Mouse (Mus musculus) urinary bladder, postnatal 14 days (tissue): ENCODE results near the gene Ceacam2.
"Not testable (repeated sequence)": the region's sequence is repeated elsewhere in the genome, so short reads cannot be mapped to it uniquely, and the experiment has no call there.

Source experiments
- DNase-seq: peaks from one replicate; pipeline ENCODE4 v3.0.0; 2021; ENCODE audit warnings: low spot score

The Ceacam2 gene

GRCm38 (mm10) chr7:25539376-25539907 is at the start of gene Ceacam2:
Gene Ceacam2 (minus strand): TSS chr7:25539857.
- not testable (repeated sequence) for DNase-seq

- no peak for DNase-seq
Observed at GRCm38 (mm10) chr7:25585351-25586204, 45.9 kb upstream of the Ceacam2 start.

GRCm38 (mm10) chr7:25584651-25585050 is 45.0 kb upstream of the Ceacam2 start:
- no peak for DNase-seq

GRCm38 (mm10) chr7:25582301-25582810 is 42.7 kb upstream of the Ceacam2 start:
- DNase-seq, result no peak

GRCm38 (mm10) chr7:25579441-25579840 is 39.8 kb upstream of the Ceacam2 start:
- no peak for DNase-seq

GRCm38 (mm10) chr7:25576793-25577437 is 37.3 kb upstream of the Ceacam2 start:
- DNase-seq, result not testable (repeated sequence)

GRCm38 (mm10) chr7:25576308-25576707 is 36.7 kb upstream of the Ceacam2 start:
- not testable (repeated sequence) for DNase-seq

GRCm38 (mm10) chr7:25575870-25576269 is 36.2 kb upstream of the Ceacam2 start:
- DNase-seq, result peak; percentile 31

GRCm38 (mm10) chr7:25575105-25575504 is 35.4 kb upstream of the Ceacam2 start:
- no peak for DNase-seq

- not testable (repeated sequence) for DNase-seq
Observed at GRCm38 (mm10) chr7:25573806-25574205, 34.1 kb upstream of the Ceacam2 start.

- no peak for DNase-seq
Observed at GRCm38 (mm10) chr7:25568721-25569120, 29.1 kb upstream of the Ceacam2 start.

- DNase-seq, result peak; percentile 6
Observed at GRCm38 (mm10) chr7:25541464-25541863, 1.8 kb upstream of the Ceacam2 start.

- DNase-seq, result not testable (repeated sequence)
Observed at GRCm38 (mm10) chr7:25539954-25540353, 297 bp upstream of the Ceacam2 start.

- no peak for DNase-seq
Observed at GRCm38 (mm10) chr7:25530837-25531236, 8.8 kb downstream of the Ceacam2 start.

GRCm38 (mm10) chr7:25516070-25516777 is 23.4 kb downstream of the Ceacam2 start:
- not testable (repeated sequence) for DNase-seq

- not testable (repeated sequence) for DNase-seq
Observed at GRCm38 (mm10) chr7:25515667-25516066, 24.0 kb downstream of the Ceacam2 start.

- DNase-seq, result no peak
Observed at GRCm38 (mm10) chr7:25509925-25510324, 29.7 kb downstream of the Ceacam2 start.

- no peak for DNase-seq
Observed at GRCm38 (mm10) chr7:25494649-25495048, 45.0 kb downstream of the Ceacam2 start.

GRCm38 (mm10) chr7:25490698-25491097 is 49.0 kb downstream of the Ceacam2 start:
- not testable (repeated sequence) for DNase-seq

GRCm38 (mm10) chr7:25489382-25489781 is 50.3 kb downstream of the Ceacam2 start:
- DNase-seq, result not testable (repeated sequence)

- DNase-seq, result peak; percentile 51
Observed at GRCm38 (mm10) chr7:25486186-25486585, 53.5 kb downstream of the Ceacam2 start.

- no peak for DNase-seq
Observed at GRCm38 (mm10) chr7:25485061-25485460, 54.6 kb downstream of the Ceacam2 start.
